Mouse (Mus musculus) liver, embryonic 16.5 days (tissue): ENCODE measurements at regions not wholly inside any gene's neighbourhood (a gene's known extent, or its start where the extent isn't known, plus 50 kb on each side); places are given as distances from the start of the nearest gene placed in this dataset.
"Not testable (repeated sequence)": the region's sequence is repeated elsewhere in the genome, so short reads cannot be mapped to it uniquely, and the experiment has no call there.

Experiments
- ATAC-seq: fragments of 200-750 bp; cut with Nextera tagmentation; 2 replicates; pipeline ENCODE4 v1.8.0; 2017; ENCODE audit warnings: low read depth, mild to moderate bottlenecking, moderate number of reproducible peaks, moderate library complexity
- H3K27ac ChIP-seq: fragments of 300-500 bp; sonication (generic); 2 replicates; pipeline ENCODE4 v1.5.1; 2014; ENCODE audit warnings: mild to moderate bottlenecking, low read length
- H3K27me3 ChIP-seq: fragments of 300-500 bp; sonication (generic); 2 replicates; pipeline ENCODE4 v1.6.1; 2014; ENCODE audit warnings: low read depth, low read length, mixed read lengths; ENCODE audit not compliant: control insufficient read depth, insufficient read depth
- H3K36me3 ChIP-seq: fragments of 300-500 bp; sonication (generic); 2 replicates; pipeline ENCODE4 v1.6.1; 2014; ENCODE audit warnings: mild to moderate bottlenecking; ENCODE audit not compliant: control insufficient read depth, insufficient read depth
- H3K4me1 ChIP-seq: fragments of 300-500 bp; sonication (generic); 2 replicates; pipeline ENCODE4 v1.6.1; 2014; ENCODE audit warnings: low read depth, low read length, mixed read lengths; ENCODE audit not compliant: control insufficient read depth
- H3K4me2 ChIP-seq: fragments of 300-500 bp; sonication (generic); 2 replicates; pipeline ENCODE4 v1.6.1; 2014; ENCODE audit warnings: low read depth, low read length, mixed read lengths
- H3K4me3 ChIP-seq: fragments of 300-500 bp; sonication (generic); 2 replicates; pipeline ENCODE4 v1.5.1; 2014; ENCODE audit warnings: low read depth, mild to moderate bottlenecking, low read length
- H3K9ac ChIP-seq: fragments of 300-500 bp; sonication (generic); 2 replicates; pipeline ENCODE4 v1.6.1; 2014; ENCODE audit warnings: low read depth, low read length
- H3K9me3 ChIP-seq: fragments of 300-500 bp; sonication (generic); replicated peaks from 2 replicates; pipeline ENCODE4 v1.6.1; 2016; ENCODE audit warnings: low read length; ENCODE audit not compliant: control insufficient read depth
- WGBS: fragments of 180-500 bp; shearing (Covaris S2); extraction: QIAGEN DNeasy Blood & Tissue Kit; methylation state at CpG from one replicate; pipeline ENCODE4 v1.1.7; 2014; ENCODE audit not compliant: insufficient replicate concordance; 5-methylcytosine and 5-hydroxymethylcytosine counted together

- H3K4me2 ChIP-seq = no peak overlapping the region
- H3K4me3 ChIP-seq = no peak overlapping the region
- no peaks in the 10 kb centered on the region for H3K4me1 ChIP-seq
- H3K9ac ChIP-seq = no peak overlapping the region
- H3K36me3 ChIP-seq = no peaks in the 10 kb centered on the region
- H3K27me3 ChIP-seq = no peaks in the 10 kb centered on the region
- no peaks in the 10 kb centered on the region for H3K9me3 ChIP-seq
- no peak overlapping the region for H3K27ac ChIP-seq
- no peak for ATAC-seq
- WGBS = 62% methylated on average over 8 of the region's 8 CpGs
Measured at GRCm38 (mm10) chr2:22029022-22029803, 198.1 kb upstream of the Myo3a start.

GRCm38 (mm10) chr2:22029804-22030194 is 197.5 kb upstream of the Myo3a start:
- ATAC-seq = no peak
- 72% methylated on average over 5 of the region's 5 CpGs for WGBS
- H3K27me3 ChIP-seq = no peaks in the 10 kb centered on the region
- no peak overlapping the region for H3K4me3 ChIP-seq
- H3K36me3 ChIP-seq = no peaks in the 10 kb centered on the region
- H3K4me2 ChIP-seq = no peak overlapping the region
- no peak overlapping the region for H3K27ac ChIP-seq
- H3K9ac ChIP-seq = no peak overlapping the region
- no peaks in the 10 kb centered on the region for H3K4me1 ChIP-seq
- H3K9me3 ChIP-seq = no peaks in the 10 kb centered on the region

- ATAC-seq = no peak
- no peaks in the 10 kb centered on the region for H3K4me1 ChIP-seq
- no peak overlapping the region for H3K9ac ChIP-seq
- H3K9me3 ChIP-seq = no peaks in the 10 kb centered on the region
- no peak overlapping the region for H3K27ac ChIP-seq
- no peak overlapping the region for H3K4me3 ChIP-seq
- no peak overlapping the region for H3K4me2 ChIP-seq
- H3K27me3 ChIP-seq = no peaks in the 10 kb centered on the region
- no peaks in the 10 kb centered on the region for H3K36me3 ChIP-seq
- WGBS = 50% methylated on average over 2 of the region's 2 CpGs
Measured at GRCm38 (mm10) chr2:22036841-22037240, 190.5 kb upstream of the Myo3a start.

- Histone ChIP-seq H3K9ac (no peak overlapping the region), H3K4me2 (no peak overlapping the region), H3K4me1 (no peaks in the 10 kb centered on the region), H3K36me3 (no peaks in the 10 kb centered on the region), H3K4me3 (no peak overlapping the region), H3K27ac (no peak overlapping the region), H3K27me3 (no peaks in the 10 kb centered on the region), H3K9me3 (no peaks in the 10 kb centered on the region)
- ATAC-seq = no peak
- WGBS = 19% methylated on average over 2 of the region's 2 CpGs
Measured at GRCm38 (mm10) chr2:22038780-22039179, 188.5 kb upstream of the Myo3a start.

DNA sequence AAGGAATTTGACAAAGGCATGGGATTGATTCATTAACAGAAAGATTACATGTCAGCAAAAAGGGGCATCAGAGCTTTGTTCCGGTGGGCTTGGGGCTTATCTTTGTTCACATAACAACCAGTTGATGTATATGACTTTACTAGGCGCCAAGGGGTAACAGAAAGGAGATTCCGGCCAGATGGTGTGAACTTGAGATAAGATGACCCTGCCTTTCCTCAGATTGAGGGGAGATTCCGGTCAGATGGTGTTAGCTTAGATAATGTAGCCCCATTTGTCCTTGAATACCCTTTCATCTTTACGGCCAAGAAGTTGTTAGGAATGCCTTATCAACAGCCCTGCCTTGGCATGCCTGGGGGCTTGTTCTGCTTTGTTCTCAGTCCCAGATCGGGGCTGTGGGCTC is 183.4 kb upstream of the Myo3a start:
- H3K4me2 ChIP-seq, H3K9ac ChIP-seq, H3K27ac ChIP-seq, ATAC-seq, H3K4me3 ChIP-seq, H3K27me3 ChIP-seq, H3K36me3 ChIP-seq, H3K4me1 ChIP-seq, H3K9me3 ChIP-seq: not testable (repeated sequence)
- 44% methylated on average over 6 of the region's 6 CpGs for WGBS

GRCm38 (mm10) chr2:22044949-22045348 is 182.4 kb upstream of the Myo3a start:
- Histone ChIP-seq H3K9ac (no peak overlapping the region), H3K27ac (no peak overlapping the region), H3K4me1 (no peaks in the 10 kb centered on the region), H3K27me3 (no peaks in the 10 kb centered on the region), H3K4me3 (no peak overlapping the region), H3K9me3 (no peaks in the 10 kb centered on the region), H3K36me3 (no peaks in the 10 kb centered on the region), H3K4me2 (no peak overlapping the region)
- 54% methylated on average over 2 of the region's 2 CpGs for WGBS
- ATAC-seq = no peak

GRCm38 (mm10) chr2:22047465-22047864 is 179.8 kb upstream of the Myo3a start:
- no peaks in the 10 kb centered on the region for H3K9me3 ChIP-seq
- H3K4me3 ChIP-seq = no peak overlapping the region
- no peak for ATAC-seq
- H3K27me3 ChIP-seq = no peaks in the 10 kb centered on the region
- no peaks in the 10 kb centered on the region for H3K4me1 ChIP-seq
- H3K9ac ChIP-seq = no peak overlapping the region
- 70% methylated on average over 3 of the region's 3 CpGs for WGBS
- no peaks in the 10 kb centered on the region for H3K36me3 ChIP-seq
- H3K27ac ChIP-seq = no peak overlapping the region
- no peak overlapping the region for H3K4me2 ChIP-seq

DNA sequence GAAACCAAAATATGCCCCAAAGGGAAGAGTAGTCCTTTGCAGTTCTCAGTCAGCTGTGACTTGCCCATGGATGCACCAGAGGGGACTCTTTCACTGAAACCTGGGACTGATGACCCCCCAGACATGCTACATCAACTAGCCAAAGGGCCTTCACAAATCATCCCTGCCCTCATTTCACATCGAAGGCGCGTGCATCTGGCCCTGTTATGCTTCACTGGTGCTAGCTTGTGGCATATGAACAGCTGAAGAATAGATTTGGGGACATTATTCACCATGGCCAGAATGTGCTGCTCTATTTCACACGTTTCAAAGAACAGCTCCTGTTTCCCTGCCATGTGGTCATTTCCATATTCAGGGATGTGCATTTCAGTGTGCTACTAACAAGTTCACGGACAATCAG is 160.8 kb upstream of the Myo3a start:
- WGBS = 69% methylated on average over 5 of the region's 5 CpGs

GRCm38 (mm10) chr2:22096848-22097247 is 130.5 kb upstream of the Myo3a start:
- H3K36me3 ChIP-seq = no peaks in the 10 kb centered on the region
- no peak overlapping the region for H3K27ac ChIP-seq
- no peak overlapping the region for H3K4me2 ChIP-seq
- no peaks in the 10 kb centered on the region for H3K9me3 ChIP-seq
- H3K27me3 ChIP-seq = no peaks in the 10 kb centered on the region
- ATAC-seq = no peak
- H3K4me1 ChIP-seq = no peaks in the 10 kb centered on the region
- 69% methylated on average over 2 of the region's 2 CpGs for whole genome bisulfite sequencing
- H3K9ac ChIP-seq = no peak overlapping the region
- no peak overlapping the region for H3K4me3 ChIP-seq

More for the DNA sequence above, 160.8 kb upstream of the Myo3a start:
- no peaks in the 10 kb centered on the region for H3K4me1 ChIP-seq
- no peaks in the 10 kb centered on the region for H3K9me3 ChIP-seq
- no peaks in the 10 kb centered on the region for H3K27me3 ChIP-seq
- no peak overlapping the region for H3K9ac ChIP-seq
- H3K4me3 ChIP-seq = no peak overlapping the region
- H3K36me3 ChIP-seq = no peaks in the 10 kb centered on the region
- no peak overlapping the region for H3K4me2 ChIP-seq
- no peak for ATAC-seq
- no peak overlapping the region for H3K27ac ChIP-seq
